Mouse (Mus musculus) brain, embryonic 14.5 days (tissue): ENCODE data around the gene 4930415O20Rik.

Source experiments
- CTCF ChIP-seq: fragments of 200-500 bp; IDR thresholded peaks from 2 replicates; pipeline ENCODE4 v1.5.1; 2012; ENCODE audit warnings: inconsistent platforms, mild to moderate bottlenecking, moderate library complexity, borderline replicate concordance; ENCODE audit not compliant: insufficient read depth, insufficient read length; ENCODE audit errors: extremely low read depth
- POLR2A ChIP-seq: fragments of 200-500 bp; IDR thresholded peaks from 2 replicates; pipeline ENCODE4 v1.6.1; 2012; ENCODE audit warnings: mild to moderate bottlenecking, inconsistent platforms, borderline replicate concordance; ENCODE audit not compliant: poor library complexity, insufficient read depth, insufficient read length, severe bottlenecking; ENCODE audit errors: extremely low read depth

DNA sequence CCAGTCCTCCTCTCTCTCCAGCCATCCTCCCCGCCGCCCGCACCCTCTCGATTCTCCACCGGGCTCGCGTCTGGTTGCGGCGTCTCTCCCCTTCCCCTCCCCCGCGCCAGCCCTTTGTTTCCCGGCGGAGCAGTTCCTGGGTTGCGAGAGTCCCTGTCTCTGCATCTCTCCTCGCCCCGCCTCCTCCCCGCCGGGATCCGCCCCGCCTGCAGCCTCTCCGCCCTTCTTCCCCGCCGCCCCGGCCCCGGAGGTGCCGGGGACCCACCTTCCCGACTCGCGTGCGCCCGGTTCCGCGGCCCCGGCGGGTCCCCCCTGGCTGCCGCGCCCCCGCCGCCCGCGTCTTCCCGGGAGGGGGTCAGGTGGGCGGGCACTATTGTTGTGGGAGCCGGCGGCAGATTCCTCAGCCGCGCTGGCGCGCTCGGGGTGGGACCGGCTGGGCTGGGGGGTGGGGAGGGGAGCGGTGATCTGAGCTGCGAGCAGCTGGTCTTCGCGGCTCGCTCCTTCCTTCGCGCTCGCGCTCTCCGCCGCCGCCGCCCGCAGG is 63.8 kb downstream of the 4930415O20Rik start:
- TF ChIP-seq CTCF, result no peak
- TF ChIP-seq POLR2A, result peak; percentile 67
